Mouse (Mus musculus) cerebellum, adult 2 months (tissue): ENCODE results near the gene Gm42517. TPM values are rescaled to one million over a fixed set of nuclear protein-coding genes. Genes with fewer than 3 reads are reported as not detected.

Experiments used
- DNase-seq, 2 experiments: peaks; one replicate each; pipeline ENCODE4 v3.0.0; 2021
- H3K27ac ChIP-seq: fragments of 200-500 bp; 2 replicates; pipeline ENCODE4 v1.5.1; 2012; ENCODE audit warnings: low read length, control low read depth, inconsistent platforms; ENCODE audit not compliant: insufficient read depth
- H3K27me3 ChIP-seq: fragments of 200-500 bp; 2 replicates; pipeline ENCODE4 v1.6.1; 2012; ENCODE audit warnings: inconsistent platforms, mild to moderate bottlenecking, low read length, moderate library complexity; ENCODE audit not compliant: control insufficient read depth, insufficient read depth
- H3K4me1 ChIP-seq: fragments of 200-500 bp; 2 replicates; pipeline ENCODE4 v1.6.1; 2011; ENCODE audit warnings: low read length; ENCODE audit not compliant: control insufficient read depth, insufficient read depth
- H3K4me3 ChIP-seq: fragments of 200-500 bp; replicated peaks from 2 replicates; pipeline ENCODE3; 2011; ENCODE audit warnings: mild to moderate bottlenecking, low read depth, low read length, control low read depth; ENCODE audit not compliant: insufficient read depth
- CTCF ChIP-seq: fragments of 200-500 bp; IDR thresholded peaks from 2 replicates; pipeline ENCODE4 v1.5.1; 2011; ENCODE audit warnings: low read depth, mild to moderate bottlenecking, control low read depth, low read length, moderate library complexity, borderline replicate concordance; ENCODE audit not compliant: insufficient read depth
- POLR2A ChIP-seq: fragments of 200-500 bp; IDR thresholded peaks from 2 replicates; pipeline ENCODE4 v1.6.1; 2011; ENCODE audit warnings: low read length, control low read depth, borderline replicate concordance; ENCODE audit not compliant: insufficient read depth
- WGBS: fragments of 180-500 bp; shearing (Covaris S2); methylation state at CpG from one replicate; pipeline ENCODE4 v1.1.7; 2018; 5-methylcytosine and 5-hydroxymethylcytosine counted together
- polyA plus RNA-seq: library from polyadenylated mRNA; depleted of rRNA; stranded (reverse); fragments of >200 nt; gene quantifications from 2 replicates; pipeline ENCODE4 v1.2.3, GENCODE M21; 2012; rRNA removed

Gene Gm42517
- polyA plus RNA-seq, 1 experiment: 13.9 TPM

DNA sequence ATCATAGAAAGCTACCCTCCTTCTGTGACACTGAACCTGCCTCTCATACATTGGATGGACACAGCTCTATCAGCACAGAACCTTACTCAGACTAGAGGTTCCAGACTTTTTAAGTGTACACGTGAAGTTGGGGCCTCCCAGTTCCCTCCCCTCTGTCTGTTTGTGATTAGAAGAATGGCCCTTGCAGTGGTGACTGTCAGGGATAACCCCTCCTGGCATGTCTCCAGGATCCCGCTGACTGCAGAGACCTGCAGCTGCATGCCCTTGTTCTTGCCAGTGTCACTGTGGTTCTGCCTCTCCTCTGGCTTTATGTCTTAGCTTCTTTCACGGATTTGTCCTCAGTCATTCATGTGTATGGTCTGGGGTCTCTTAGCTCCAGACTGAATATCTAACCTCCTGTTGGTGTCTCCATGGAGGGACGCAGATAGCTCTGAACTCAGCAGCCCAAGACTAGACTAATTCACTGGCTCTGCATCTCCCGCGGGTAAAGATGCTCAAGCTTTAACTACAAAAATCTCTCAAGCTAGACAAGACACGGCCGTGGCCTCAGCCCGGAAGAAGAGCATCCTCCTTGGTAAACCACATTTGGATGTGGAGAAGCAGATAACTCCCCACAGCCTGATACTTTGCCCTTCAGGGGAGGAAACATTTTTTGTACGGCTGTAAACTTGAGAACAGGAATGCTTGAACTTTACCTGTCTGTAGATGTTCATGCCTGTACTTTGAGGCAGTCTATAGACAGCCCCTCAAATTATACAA is 22.2 kb downstream of the Gm42517 start:
- Histone ChIP-seq H3K27ac (no peak overlapping the region), H3K4me3 (no peak overlapping the region), H3K27me3 (no peaks in the 10 kb centered on the region), H3K4me1 (no peaks in the 10 kb centered on the region)
- 65% methylated on average over 10 of the region's 10 CpGs for WGBS
- DNase-seq: no peak
- TF ChIP-seq POLR2A (no peak), CTCF (no peak)

DNA sequence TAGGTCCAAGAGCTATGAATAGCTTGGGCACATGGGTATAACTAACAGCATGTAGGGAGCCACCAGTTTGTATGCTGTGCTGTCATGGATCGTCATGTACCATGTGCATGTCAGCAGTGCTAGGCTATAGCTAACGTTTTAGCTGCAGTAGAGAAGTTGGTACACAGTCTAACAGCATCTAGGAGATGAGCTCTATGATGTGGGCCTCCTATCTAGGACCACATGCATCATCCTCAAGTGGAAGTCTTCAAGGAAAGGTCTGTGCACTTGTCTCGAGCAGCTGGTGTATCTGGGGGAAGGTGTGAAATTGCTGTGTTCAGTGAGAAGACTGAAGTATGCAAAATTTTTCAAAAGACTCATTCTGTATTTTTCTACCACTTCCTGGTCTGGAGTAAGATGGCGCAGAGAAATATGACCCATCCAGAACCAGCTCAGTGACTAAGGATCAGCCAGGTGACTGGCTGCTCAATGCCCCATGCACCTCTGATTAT is 24.0 kb downstream of the Gm42517 start:
- 89% methylated on average over 4 of the region's 4 CpGs for WGBS
- TF ChIP-seq POLR2A (no peak), CTCF (no peak)
- no peaks in the 10 kb centered on the region for H3K27me3 ChIP-seq
- H3K27ac ChIP-seq: no peak overlapping the region
- no peak overlapping the region for H3K4me3 ChIP-seq
- no peaks in the 10 kb centered on the region for H3K4me1 ChIP-seq
- DNase-seq: no peak

DNA sequence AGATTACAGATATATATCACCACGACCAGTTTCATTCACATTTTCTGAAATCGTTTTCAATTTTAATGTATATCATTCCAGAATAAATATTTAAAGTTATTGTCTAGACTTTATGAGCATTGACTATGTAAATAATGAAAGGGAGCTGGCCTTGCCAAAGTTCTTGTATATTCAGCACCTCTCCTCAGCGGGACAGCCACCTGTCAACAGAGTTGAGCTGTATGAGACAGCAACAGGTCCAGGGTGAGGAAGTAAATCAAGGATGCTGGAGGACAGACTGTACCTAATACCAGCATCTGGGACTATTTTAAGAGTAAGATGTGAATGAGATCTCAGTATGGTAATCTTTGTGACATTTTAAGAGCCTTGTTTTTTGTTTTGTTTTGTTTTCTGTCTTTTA is 29.7 kb downstream of the Gm42517 start:
- H3K27ac ChIP-seq: no peak overlapping the region
- WGBS: 92% methylated on average over 3 of the region's 3 CpGs
- TF ChIP-seq POLR2A: no peak
- no peak for TF ChIP-seq CTCF
- DNase-seq: no peak
- H3K27me3 ChIP-seq: no peaks in the 10 kb centered on the region
- H3K4me1 ChIP-seq: no peaks in the 10 kb centered on the region
- H3K4me3 ChIP-seq: no peak overlapping the region

DNA sequence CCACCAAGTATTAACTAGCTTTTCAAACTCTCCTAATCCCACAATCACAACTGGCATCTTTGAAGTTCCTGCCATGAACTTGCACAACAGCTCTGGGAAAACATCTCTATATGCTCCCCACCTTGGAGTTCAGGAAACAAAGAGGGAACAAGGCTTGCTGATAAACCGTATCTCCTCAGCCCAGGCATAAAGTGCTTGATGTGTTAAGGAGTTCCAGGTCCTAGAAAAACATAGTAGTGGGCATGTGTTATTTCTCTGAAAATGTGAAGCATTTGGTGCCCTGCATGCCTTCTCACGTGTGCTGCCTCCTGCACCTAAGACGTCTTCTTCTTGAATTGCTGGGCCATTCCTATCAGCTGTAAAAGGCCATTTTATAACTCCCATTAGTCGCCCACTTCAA is 30.3 kb downstream of the Gm42517 start:
- TF ChIP-seq CTCF (no peak), POLR2A (no peak)
- Histone ChIP-seq H3K4me1 (no peaks in the 10 kb centered on the region), H3K27me3 (no peaks in the 10 kb centered on the region), H3K4me3 (no peak overlapping the region), H3K27ac (no peak overlapping the region)
- WGBS: 85% methylated on average over 4 of the region's 4 CpGs
- DNase-seq: no peak

DNA sequence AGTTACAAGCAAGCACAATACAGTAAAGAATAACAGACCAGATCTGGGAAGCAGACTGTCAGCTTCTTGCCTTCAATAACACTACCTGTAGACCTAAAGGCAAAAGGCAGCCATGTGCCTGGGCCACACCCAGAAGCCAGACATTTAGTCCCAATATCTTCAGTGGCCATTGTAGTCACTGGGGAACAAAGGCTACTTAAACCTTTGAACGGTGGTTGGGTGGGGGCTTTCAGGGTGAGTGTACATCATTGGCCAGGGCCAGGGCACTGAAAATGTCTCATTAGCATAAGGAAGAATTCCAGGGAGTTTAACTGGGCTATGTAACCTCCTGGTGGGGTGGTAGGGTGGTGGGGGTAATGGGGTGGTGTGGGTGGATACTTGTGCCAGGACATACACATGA is 36.7 kb downstream of the Gm42517 start:
- DNase-seq: no peak
- no peak overlapping the region for H3K27ac ChIP-seq
- no peaks in the 10 kb centered on the region for H3K27me3 ChIP-seq
- 97% methylated on average over 1 of the region's 1 CpGs for whole genome bisulfite sequencing
- H3K4me3 ChIP-seq: no peak overlapping the region
- no peak for TF ChIP-seq POLR2A
- no peak for TF ChIP-seq CTCF
- H3K4me1 ChIP-seq: no peaks in the 10 kb centered on the region

Other genes with a start within 250 kb of the Gm42517 start
- 19.9 and 21.6 TPM in 2 replicates for gene Tmed5, start 235.3 kb downstream of the Gm42517 start, polyA plus RNA-seq
- 0.38 and 0.48 TPM in 2 replicates for gene Ccdc18, start 235.0 kb downstream of the Gm42517 start, polyA plus RNA-seq
- gene Dr1, start 99.0 kb downstream of the Gm42517 start, polyA plus RNA-seq: 25.7 and 27.3 TPM in 2 replicates
- gene Pigg, start 55.3 kb downstream of the Gm42517 start, polyA plus RNA-seq: 8.9 and 9.3 TPM in 2 replicates
- gene Pde6b, start 20.5 kb upstream of the Gm42517 start, polyA plus RNA-seq: 0.33 and 0.38 TPM in 2 replicates
- gene Atp5k, start 66.5 kb upstream of the Gm42517 start, polyA plus RNA-seq: 352 and 395 TPM in 2 replicates
- gene Mfsd7a, start 81.0 kb upstream of the Gm42517 start, polyA plus RNA-seq: 1.4 TPM in 2 replicates
- gene Pcgf3, start 93.3 kb upstream of the Gm42517 start, polyA plus RNA-seq: 14.7 and 14.9 TPM in 2 replicates
- 459 and 564 TPM in 2 replicates for gene Cplx1, start 182.1 kb upstream of the Gm42517 start, polyA plus RNA-seq